Mouse (Mus musculus): ENCODE data around the gene Olfr1416. TPM values are rescaled to one million over a fixed set of nuclear protein-coding genes. Genes with fewer than 3 reads are reported as not detected.

Olfr1416 gene
- polyA plus RNA-seq, 2 experiments from 2014 or later, result not detected

- no peak for ATAC-seq
Measured at GRCm38 (mm10) chr1:92432098-92432497, 52.8 kb downstream of the Olfr1416 start.

- ATAC-seq, result no peak
Measured at GRCm38 (mm10) chr1:92431420-92431819, 53.5 kb downstream of the Olfr1416 start.

GRCm38 (mm10) chr1:92430991-92431390 is 53.9 kb downstream of the Olfr1416 start:
- ATAC-seq, result no peak

Other genes starting within 250 kb of the Olfr1416 start
- 100 to 1,000 TPM; 174 to 195 TPM for gene Ndufa10, start 11.3 kb downstream of the Olfr1416 start, polyA plus RNA-seq (2017; shearing (Covaris generic))
- gene Olfr1415, start 11.0 kb upstream of the Olfr1416 start, polyA plus RNA-seq (2017; shearing (Covaris generic)), result not detected
- gene Olfr1414, start 33.5 kb upstream of the Olfr1416 start, polyA plus RNA-seq (2017; shearing (Covaris generic)), result not detected
- not detected for gene Olfr1413, start 86.2 kb upstream of the Olfr1416 start, polyA plus RNA-seq (2017; shearing (Covaris generic))
- not detected for gene Olfr1412, start 100.7 kb upstream of the Olfr1416 start, polyA plus RNA-seq (2017; shearing (Covaris generic))
- gene Olfr1411, start 109.3 kb upstream of the Olfr1416 start, polyA plus RNA-seq (2017; shearing (Covaris generic)), result not detected
- gene Olfr1410, start 120.7 kb upstream of the Olfr1416 start, polyA plus RNA-seq (2017; shearing (Covaris generic)), result not detected
- gene Olfr12, start 132.7 kb upstream of the Olfr1416 start, polyA plus RNA-seq (2017; shearing (Covaris generic)), result not detected
- gene Cops9, start 156.9 kb upstream of the Olfr1416 start, polyA plus RNA-seq (2017; shearing (Covaris generic)), result 100 to 1,000 TPM; 161 to 251 TPM
- gene Otos, start 163.7 kb upstream of the Olfr1416 start, polyA plus RNA-seq (2017; shearing (Covaris generic)), result 1 to 10 TPM in 1 of 2 experiments, under 1 TPM in 1; 0.94 to 1.8 TPM

Data from CD4-positive, CD25-positive, alpha-beta regulatory T cell, adult 4 months (primary cell).